Mouse (Mus musculus) embryonic facial prominence, embryonic 10.5 days (tissue): ENCODE data around the gene Dis3. TPM values are rescaled to one million over a fixed set of nuclear protein-coding genes. Genes with fewer than 3 reads are reported as not detected.

Experiments used
- DNase-seq: peaks from one replicate; pipeline ENCODE4 v3.0.0-alpha.2; 2017; ENCODE audit warnings: low spot score
- H3K27ac ChIP-seq: fragments of 300-500 bp; sonication (generic); replicated peaks from 2 replicates; pipeline ENCODE4 v1.5.1; 2016; ENCODE audit warnings: mild to moderate bottlenecking
- H3K27me3 ChIP-seq: fragments of 300-500 bp; sonication (generic); replicated peaks from 2 replicates; pipeline ENCODE4 v1.6.1; 2016; ENCODE audit warnings: low read depth, mild to moderate bottlenecking; ENCODE audit not compliant: poor library complexity, severe bottlenecking
- H3K36me3 ChIP-seq: fragments of 300-500 bp; sonication (generic); replicated peaks from 2 replicates; pipeline ENCODE4 v1.6.1; 2016; ENCODE audit warnings: mild to moderate bottlenecking, moderate library complexity
- H3K4me1 ChIP-seq: fragments of 300-500 bp; sonication (generic); 2 replicates; pipeline ENCODE4 v1.6.1; 2016
- H3K4me3 ChIP-seq: fragments of 300-500 bp; sonication (generic); 2 replicates; pipeline ENCODE4 v1.5.1; 2016; ENCODE audit warnings: mild to moderate bottlenecking, moderate library complexity
- H3K9me3 ChIP-seq: fragments of 300-500 bp; sonication (generic); 2 replicates; pipeline ENCODE4 v1.6.1; 2016; ENCODE audit warnings: mild to moderate bottlenecking
- WGBS: fragments of 180-500 bp; shearing (Covaris S2); methylation state at CpG from one replicate; pipeline ENCODE4 v1.1.7; 2016; 5-methylcytosine and 5-hydroxymethylcytosine counted together
- polyA plus RNA-seq: library from polyadenylated mRNA; unstranded; fragments of >200 nt; fragmentation: Nextera tagmentation; extraction: Ambion mirVana; gene quantifications from 2 replicates; pipeline ENCODE4 v1.2.1, GENCODE M21; 2016

Gene Dis3
- 42.9 and 43.3 TPM in 2 replicates for polyA plus RNA-seq

DNA sequence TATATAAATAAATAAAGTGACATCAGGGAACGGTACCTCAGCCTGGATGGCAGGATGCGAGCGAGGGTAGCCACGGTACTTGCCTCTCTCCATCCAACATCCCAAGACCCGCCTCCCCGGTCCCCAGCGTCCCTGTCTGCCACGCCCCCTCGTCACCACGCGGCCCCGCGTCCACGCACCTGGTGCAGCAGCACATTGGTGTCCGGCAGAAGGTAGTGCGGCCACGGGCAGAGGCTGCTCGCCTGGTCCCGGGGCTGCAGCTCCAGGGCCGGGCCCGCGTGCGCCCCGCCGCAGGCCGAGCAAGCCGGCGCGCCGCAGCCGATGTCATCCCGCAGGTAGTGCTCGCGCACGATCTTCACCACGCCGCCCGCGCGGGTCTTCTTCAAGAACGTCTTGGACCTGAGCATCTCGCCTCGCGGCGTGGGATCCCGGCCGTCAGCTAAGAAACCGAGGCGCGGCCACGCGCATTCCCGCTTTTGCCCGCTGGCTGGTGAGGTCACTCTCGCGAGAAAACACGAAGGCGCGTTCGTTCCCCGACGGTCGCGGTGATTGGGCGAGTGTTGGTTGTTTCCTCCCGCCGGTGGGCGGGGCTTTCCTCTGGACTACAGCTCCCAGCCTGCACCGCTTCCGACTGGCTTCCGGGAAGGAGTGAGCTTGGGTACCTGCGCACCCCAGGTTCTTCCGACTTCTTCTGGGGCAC is at the start of gene Dis3, which contains the start of gene Pibf1:
TSS of gene Dis3 (minus strand) at position 504 of the 700 bp plus-strand sequence.
TSS of gene Pibf1 (plus strand) at position 158 of the 700 bp plus-strand sequence.
- Histone ChIP-seq H3K4me3 (peak within 1 kb of the TSS; percentile 96), H3K27ac (peak within 1 kb of the TSS; percentile 94), H3K9me3 (no peaks in the 10 kb centered on the region), H3K36me3 (peaks cover 68% of the 10 kb centered on the region), H3K4me1 (peaks cover 13% of the 10 kb centered on the region), H3K27me3 (no peaks in the 10 kb centered on the region)
- WGBS, result under 1% methylated on average over 73 of the region's 73 CpGs
- DNase-seq, result peak; percentile 98

DNA sequence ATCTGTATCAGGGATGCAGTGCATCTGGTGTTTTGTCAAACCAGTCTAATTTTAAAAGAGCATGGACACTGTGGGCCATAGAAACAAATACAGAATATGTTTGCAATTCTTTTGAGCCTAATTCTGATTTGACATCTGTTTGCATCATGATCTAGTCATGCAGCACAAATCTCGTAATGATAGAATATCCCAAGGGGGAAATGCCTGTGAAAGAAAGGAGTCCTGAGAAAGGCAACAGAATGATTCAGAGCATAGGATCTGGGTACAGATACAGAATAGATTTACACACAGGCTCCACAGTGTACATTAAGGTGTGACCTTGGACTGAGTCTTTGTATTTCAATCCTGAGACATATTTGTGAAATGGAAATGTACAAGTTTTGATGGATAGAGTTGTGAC is 47.3 kb upstream of the Dis3 start:
- H3K27ac ChIP-seq, result no peak overlapping the region
- DNase-seq, result no peak
- no peaks in the 10 kb centered on the region for H3K4me1 ChIP-seq
- H3K4me3 ChIP-seq, result no peak overlapping the region
- WGBS, result 78% methylated on average over 1 of the region's 1 CpGs
- peaks cover 37% of the 10 kb centered on the region for H3K36me3 ChIP-seq
- no peaks in the 10 kb centered on the region for H3K27me3 ChIP-seq
- no peaks in the 10 kb centered on the region for H3K9me3 ChIP-seq

DNA sequence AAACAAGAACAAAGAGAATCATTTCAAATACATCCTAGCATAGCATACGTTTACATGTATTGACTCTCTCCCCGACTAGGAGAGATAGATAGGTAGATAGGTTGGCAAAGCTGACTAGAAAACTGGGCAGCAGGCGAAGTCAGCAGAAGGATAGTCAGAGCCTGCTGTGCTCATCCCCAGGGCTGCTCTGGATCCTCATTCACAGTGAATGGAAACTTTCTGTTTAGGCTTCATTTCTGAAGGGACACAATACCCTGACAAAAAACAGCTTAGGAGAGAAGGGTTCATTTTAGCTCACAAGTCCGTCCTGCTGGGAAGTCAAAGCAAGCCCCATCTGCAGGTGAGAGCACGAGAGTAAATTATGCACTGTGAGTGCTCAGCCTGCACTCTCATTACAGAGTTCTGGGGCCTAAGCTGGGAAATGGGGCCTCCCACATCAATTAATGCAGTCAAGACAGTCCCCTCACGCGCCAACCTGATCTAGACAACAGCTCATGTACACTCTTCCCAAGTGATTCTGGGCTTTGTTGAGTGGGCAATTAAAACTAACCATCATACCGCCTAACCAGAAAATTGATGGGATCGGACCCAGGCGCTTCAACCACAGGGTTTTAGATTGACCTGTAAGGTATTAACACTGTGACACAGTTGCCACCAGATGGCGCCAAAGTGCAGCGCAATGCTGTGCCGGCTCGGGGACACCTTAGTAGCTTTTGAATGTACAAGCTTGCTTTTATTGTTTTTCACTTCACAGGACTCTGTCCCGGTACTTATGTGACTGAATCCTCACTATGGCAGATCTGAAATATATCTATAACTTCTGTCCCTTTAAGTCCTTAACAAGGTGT is 42.4 kb upstream of the Dis3 start:
- H3K27me3 ChIP-seq, result no peaks in the 10 kb centered on the region
- no peaks in the 10 kb centered on the region for H3K9me3 ChIP-seq
- no peak overlapping the region for H3K4me3 ChIP-seq
- H3K4me1 ChIP-seq, result no peaks in the 10 kb centered on the region
- WGBS, result 22% methylated on average over 15 of the region's 15 CpGs
- H3K27ac ChIP-seq, result no peak overlapping the region
- DNase-seq, result peak; percentile 86
- H3K36me3 ChIP-seq, result peaks cover 22% of the 10 kb centered on the region

DNA sequence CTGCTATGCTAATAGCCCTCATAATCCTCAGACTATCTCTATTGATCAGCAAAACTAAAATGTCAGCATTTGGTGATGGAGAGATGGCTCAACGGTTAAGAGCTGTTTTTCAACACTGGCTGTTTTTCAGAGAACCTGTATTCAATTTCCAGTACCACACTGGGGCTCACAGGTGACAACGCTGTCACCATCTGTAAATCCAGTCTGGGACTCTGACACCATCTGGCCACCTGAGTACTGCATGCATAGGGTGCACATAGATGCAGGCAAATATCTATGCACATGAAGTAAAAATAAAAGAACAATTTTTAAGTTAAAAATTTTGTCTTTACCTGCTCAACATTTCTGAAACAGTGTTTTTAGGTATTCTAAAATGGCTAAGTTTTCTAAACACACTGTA is 40.5 kb upstream of the Dis3 start:
- WGBS, result 97% methylated on average over 2 of the region's 2 CpGs
- Histone ChIP-seq H3K36me3 (peaks cover 38% of the 10 kb centered on the region), H3K27ac (no peak overlapping the region)

DNA sequence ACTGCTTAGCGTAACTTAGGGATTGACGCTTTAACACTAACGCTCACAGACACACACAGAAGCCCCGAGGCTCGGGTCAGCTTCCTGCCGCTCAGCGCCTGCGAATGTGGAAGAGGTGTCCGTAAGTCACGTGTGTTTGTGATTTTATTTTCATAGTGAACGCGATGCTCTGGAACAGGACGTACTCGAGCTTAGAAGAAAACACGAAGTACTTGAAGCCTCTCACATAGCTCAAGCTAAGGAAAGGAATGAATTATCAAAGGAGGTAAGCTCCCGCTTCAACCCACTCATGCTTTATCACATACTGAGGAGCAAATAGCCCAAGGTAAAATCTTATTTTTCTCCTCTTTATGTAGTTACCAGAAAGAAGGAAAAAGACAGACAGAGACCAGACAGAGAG is 36.7 kb upstream of the Dis3 start:
- H3K36me3 ChIP-seq, result peaks cover 42% of the 10 kb centered on the region
- no peak overlapping the region for H3K27ac ChIP-seq
- H3K4me1 ChIP-seq, result no peaks in the 10 kb centered on the region
- H3K9me3 ChIP-seq, result no peaks in the 10 kb centered on the region
- no peak overlapping the region for H3K4me3 ChIP-seq
- H3K27me3 ChIP-seq, result no peaks in the 10 kb centered on the region
- DNase-seq, result no peak
- WGBS, result 93% methylated on average over 16 of the region's 16 CpGs

More for the DNA sequence above, 40.5 kb upstream of the Dis3 start:
- no peaks in the 10 kb centered on the region for H3K9me3 ChIP-seq
- no peaks in the 10 kb centered on the region for H3K27me3 ChIP-seq
- no peaks in the 10 kb centered on the region for H3K4me1 ChIP-seq
- no peak overlapping the region for H3K4me3 ChIP-seq
- DNase-seq, result no peak

DNA sequence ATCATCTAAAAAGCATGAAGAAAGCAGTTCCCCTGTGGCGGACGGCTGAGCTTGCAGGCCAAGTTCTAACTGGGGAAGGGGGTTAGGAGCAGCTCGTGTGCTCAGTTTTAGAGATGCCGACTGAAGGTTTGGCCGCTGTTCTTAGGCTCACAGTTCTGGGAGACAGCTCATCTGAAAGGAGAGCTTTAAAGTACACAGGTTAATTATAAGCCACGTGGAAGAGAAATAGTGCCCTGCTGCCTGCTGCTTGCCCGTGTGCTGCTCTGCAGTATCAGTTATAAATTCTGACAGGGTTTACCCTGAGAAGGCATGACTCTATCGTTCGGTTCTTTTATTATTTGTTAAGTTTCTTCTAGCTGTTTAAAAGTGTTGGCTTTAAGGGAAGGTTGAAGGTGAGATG is 36.2 kb upstream of the Dis3 start:
- Histone ChIP-seq H3K27ac (no peak overlapping the region), H3K4me3 (no peak overlapping the region), H3K9me3 (no peaks in the 10 kb centered on the region), H3K27me3 (no peaks in the 10 kb centered on the region), H3K4me1 (no peaks in the 10 kb centered on the region), H3K36me3 (peaks cover 47% of the 10 kb centered on the region)
- 92% methylated on average over 9 of the region's 9 CpGs for WGBS
- DNase-seq, result no peak

DNA sequence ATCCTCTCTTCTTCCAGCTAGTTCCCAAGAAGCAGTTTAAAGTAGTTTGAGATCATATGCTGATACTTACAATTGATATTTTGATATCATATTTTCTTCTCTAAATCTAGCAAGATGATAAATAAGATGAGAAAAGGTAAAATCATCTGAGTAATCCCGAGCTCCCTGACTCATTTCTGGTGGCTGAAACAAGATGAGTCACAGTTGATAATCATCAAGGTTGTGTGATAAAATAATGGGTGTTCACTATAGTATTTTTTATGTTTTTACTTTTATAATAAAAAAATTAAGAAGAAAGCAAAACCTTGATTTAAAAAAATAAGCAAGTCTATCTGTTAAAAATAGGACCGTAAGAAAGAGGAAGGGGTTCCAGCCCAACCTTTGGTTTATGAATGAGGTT is 34.5 kb upstream of the Dis3 start:
- Histone ChIP-seq H3K36me3 (peaks cover 43% of the 10 kb centered on the region), H3K4me3 (no peak overlapping the region)
- 96% methylated on average over 2 of the region's 2 CpGs for WGBS

DNA sequence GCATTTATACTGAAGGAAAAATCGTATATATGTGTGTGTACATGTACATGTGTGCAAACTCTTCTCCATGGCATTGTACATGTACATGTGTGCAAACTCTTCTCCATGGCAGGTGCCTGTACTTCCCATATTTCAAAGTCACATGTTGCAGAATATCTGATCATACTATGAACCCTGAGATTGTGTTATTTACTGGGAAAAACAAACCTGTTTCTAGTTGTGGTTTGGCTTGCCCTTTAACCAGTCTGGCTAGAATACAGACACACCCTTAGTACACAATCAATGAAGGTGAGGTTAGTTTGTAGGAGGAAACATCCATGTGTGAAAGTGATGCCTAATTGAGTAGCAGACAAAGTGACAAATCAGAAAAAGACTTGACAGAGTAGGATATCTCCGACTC is 29.5 kb upstream of the Dis3 start:
- H3K27ac ChIP-seq, result no peak overlapping the region
- no peak for DNase-seq
- H3K36me3 ChIP-seq, result peaks cover 29% of the 10 kb centered on the region
- 88% methylated on average over 2 of the region's 2 CpGs for WGBS
- H3K27me3 ChIP-seq, result no peaks in the 10 kb centered on the region
- no peaks in the 10 kb centered on the region for H3K9me3 ChIP-seq
- H3K4me3 ChIP-seq, result no peak overlapping the region
- H3K4me1 ChIP-seq, result no peaks in the 10 kb centered on the region

More for the DNA sequence above, 34.5 kb upstream of the Dis3 start:
- no peaks in the 10 kb centered on the region for H3K4me1 ChIP-seq
- H3K9me3 ChIP-seq, result no peaks in the 10 kb centered on the region
- no peak for DNase-seq
- H3K27me3 ChIP-seq, result no peaks in the 10 kb centered on the region
- H3K27ac ChIP-seq, result no peak overlapping the region

DNA sequence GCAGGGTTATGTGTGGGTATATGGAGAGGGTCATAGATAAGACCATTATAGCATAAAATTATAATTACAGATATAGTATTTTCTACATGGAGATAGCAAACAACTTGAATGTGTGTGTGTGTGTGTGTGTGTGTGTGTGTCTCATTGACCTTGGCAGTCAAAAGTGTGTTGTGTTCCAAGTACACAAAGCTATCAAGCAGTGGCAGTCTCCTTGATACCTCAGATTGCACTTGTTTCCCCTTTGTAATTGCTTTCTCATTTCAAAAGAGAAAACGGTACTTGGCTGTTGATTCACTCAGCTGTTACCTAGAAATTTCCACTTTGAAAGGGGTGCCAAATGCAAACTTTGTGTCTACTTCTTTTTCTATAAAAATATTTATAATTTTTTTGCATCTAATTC is 27.9 kb upstream of the Dis3 start:
- Histone ChIP-seq H3K36me3 (peaks cover 31% of the 10 kb centered on the region), H3K4me1 (no peaks in the 10 kb centered on the region), H3K4me3 (no peak overlapping the region), H3K27me3 (no peaks in the 10 kb centered on the region), H3K27ac (no peak overlapping the region), H3K9me3 (no peaks in the 10 kb centered on the region)
- no peak for DNase-seq
- WGBS, result 83% methylated on average over 1 of the region's 1 CpGs

DNA sequence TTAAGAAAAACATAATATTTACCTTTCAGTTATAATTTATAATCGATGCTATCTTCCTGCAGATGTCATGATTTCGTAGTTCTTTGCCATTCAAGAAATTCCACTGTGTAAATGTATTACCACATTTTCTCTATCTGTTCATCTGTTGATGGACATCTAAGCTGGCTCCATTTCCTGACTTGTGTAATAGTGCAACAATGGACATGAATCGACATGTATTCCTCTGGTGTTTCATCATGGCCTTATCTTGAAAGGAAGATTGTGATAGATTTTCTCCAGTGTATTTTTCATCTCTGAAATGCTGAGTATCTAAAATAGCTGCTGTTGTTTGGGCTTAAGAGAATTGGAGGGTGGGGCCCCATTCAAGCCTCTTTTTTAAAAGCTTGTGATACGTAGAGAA is 27.1 kb upstream of the Dis3 start:
- H3K27me3 ChIP-seq, result no peaks in the 10 kb centered on the region
- WGBS, result 93% methylated on average over 4 of the region's 4 CpGs
- no peaks in the 10 kb centered on the region for H3K9me3 ChIP-seq
- no peak overlapping the region for H3K27ac ChIP-seq
- H3K4me3 ChIP-seq, result no peak overlapping the region
- no peak for DNase-seq
- H3K36me3 ChIP-seq, result peaks cover 34% of the 10 kb centered on the region
- no peaks in the 10 kb centered on the region for H3K4me1 ChIP-seq

DNA sequence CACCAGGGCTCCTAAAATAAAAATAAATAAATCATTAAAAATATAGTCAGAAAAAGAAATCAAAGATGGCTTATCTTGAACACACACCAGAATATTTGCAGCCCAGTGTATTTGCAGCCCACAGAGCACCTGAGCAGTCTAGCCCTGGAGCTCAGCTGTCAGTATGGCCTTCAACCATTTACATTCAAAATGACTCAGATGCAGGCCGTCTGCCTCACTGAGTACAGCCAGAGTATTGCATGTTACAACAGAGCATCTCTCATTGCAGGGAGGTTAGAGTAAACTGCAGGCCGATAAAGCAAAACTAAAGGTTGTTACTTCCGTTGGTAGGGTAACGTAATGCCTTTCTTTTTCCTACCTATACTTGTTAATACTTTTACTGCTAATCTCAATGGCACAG is 24.5 kb upstream of the Dis3 start:
- no peak for DNase-seq
- WGBS, result 89% methylated on average over 4 of the region's 4 CpGs
- Histone ChIP-seq H3K4me1 (no peaks in the 10 kb centered on the region), H3K27ac (no peak overlapping the region), H3K27me3 (no peaks in the 10 kb centered on the region), H3K36me3 (peaks cover 36% of the 10 kb centered on the region), H3K4me3 (no peak overlapping the region), H3K9me3 (no peaks in the 10 kb centered on the region)

DNA sequence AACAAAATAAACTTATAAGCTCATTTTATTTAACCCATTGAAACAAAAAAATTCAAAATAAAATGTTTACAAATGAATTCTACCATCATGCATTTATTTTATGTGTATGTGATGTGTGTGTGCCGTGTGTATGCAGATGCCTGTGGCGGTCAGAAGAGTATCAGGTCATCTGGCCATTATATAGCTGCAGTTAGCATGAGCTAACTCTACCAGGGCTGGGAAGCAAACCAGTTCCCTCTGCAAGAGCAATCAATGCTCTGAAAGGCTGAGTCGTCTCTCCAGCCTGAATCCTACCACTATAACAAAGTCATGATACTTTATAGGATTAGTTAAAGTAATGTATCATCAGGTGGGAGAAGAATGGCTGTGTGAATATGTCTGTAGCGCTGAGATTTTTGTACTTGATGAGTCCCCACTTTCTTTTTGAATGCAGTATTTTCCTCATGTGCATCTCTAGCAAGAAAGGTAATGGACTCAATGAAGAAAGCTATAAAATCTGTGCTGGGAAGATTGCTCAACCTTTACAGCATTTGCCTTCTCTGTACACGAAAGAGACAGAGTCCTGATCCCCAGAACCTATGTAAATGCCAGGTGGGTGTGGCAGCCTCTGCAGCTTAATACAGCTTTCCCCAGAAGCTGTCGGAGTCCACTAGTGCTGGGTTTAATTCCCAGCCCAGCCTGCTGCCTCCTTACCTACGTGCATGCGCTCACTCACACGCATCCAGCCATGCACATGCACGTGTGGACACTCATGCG is 22.2 kb upstream of the Dis3 start:
- DNase-seq, result no peak
- Histone ChIP-seq H3K4me1 (no peaks in the 10 kb centered on the region), H3K36me3 (peaks cover 52% of the 10 kb centered on the region), H3K4me3 (no peak overlapping the region), H3K27ac (no peak overlapping the region), H3K9me3 (no peaks in the 10 kb centered on the region), H3K27me3 (no peaks in the 10 kb centered on the region)
- WGBS, result 91% methylated on average over 11 of the region's 11 CpGs
